Mouse (Mus musculus) layer of hippocampus, adult 11-12 months (tissue): ENCODE measurements at regions not wholly inside any gene's neighbourhood (a gene's known extent, or its start where the extent isn't known, plus 50 kb on each side); places are given as distances from the start of the nearest gene placed in this dataset.

Source experiments
- DNase-seq: peaks from one replicate; pipeline ENCODE4 v3.0.0; 2022; ENCODE audit warnings: low spot score

GRCm38 (mm10) chr7:67814861-67815260, 55.3 kb upstream of the Synm start:
- DNase-seq = no peak
